Comparison of ENCODE assay signal across 20 mouse cellular contexts in genomic region chr5:118149711-118150110, GRCm38 (mm10). TPM values are rescaled to one million over a fixed set of nuclear protein-coding genes. Genes with fewer than 3 reads are reported as not detected.
DNase-seq lines count a peak whose midpoint lies in the region; ATAC-seq and TF ChIP-seq lines count a peak whose summit lies in the region.
"Had no signal": no experiment of that assay in that cellular context is flagged by ENCODE, and none has a peak within 500 bp of the region (broad histone marks: within the 10 kb centered on the region; RNA-seq: fewer than 3 reads in every experiment).

No protein-coding gene starts in this region.

- TF ChIP-seq CTCF in gastrocnemius, adult 2 months (IDR thresholded peaks at IDR 0.05): no peak

- H3K9ac ChIP-seq in limb, embryonic 13.5 days: no peak overlapping the region
- H3K9ac ChIP-seq in heart, embryonic 13.5 days: peak overlapping the region; percentile 15; the same call in 1 of the 2 replicates
- H3K9ac ChIP-seq: forebrain, embryonic 13.5 days; liver, embryonic 13.5 days; lung, embryonic 15.5 days had no signal

- H3K36me3 ChIP-seq in limb, embryonic 13.5 days: peaks cover 47% of the 10 kb centered on the region
- peaks cover 54% of the 10 kb centered on the region for H3K36me3 ChIP-seq in limb, embryonic 10.5 days
- H3K36me3 ChIP-seq in heart, embryonic 13.5 days: peaks cover 25% of the 10 kb centered on the region
- H3K36me3 ChIP-seq: lung, embryonic 15.5 days had no signal

- DNase-seq in limb, embryonic 10.5 days (ENCODE audit: low spot score): no peak
- DNase-seq in gastrocnemius, adult 2 months: peak; percentile 86
- peak; percentile 94 for DNase-seq in skeletal muscle tissue, adult 2 months (ENCODE audit: low read depth, low spot score)
- no peak for DNase-seq in ovary, postnatal 14 days (ENCODE audit: low spot score)
- no peak for DNase-seq in frontal cortex, postnatal 10 days (ENCODE audit: low spot score in 2 of 2)
- DNase-seq: cerebellum, adult 9-11 months; kidney, adult 18-20 months; kidney, postnatal 14 days; layer of hippocampus, adult 9-11 months; liver, embryonic 13.5 days; midbrain, embryonic 14.5 days; right cerebral cortex, adult 18-20 months; spleen, adult 18-20 months; thymus, adult 18-20 months had no signal

- ATAC-seq in limb, embryonic 13.5 days (ENCODE audit: low FRiP score, low read depth): peak; percentile 66; the same call in 1 of the 2 replicates
- no peak for ATAC-seq in heart, embryonic 13.5 days (ENCODE audit: extremely low read depth, insufficient number of reproducible peaks, low FRiP score, low TSS enrichment)
- ATAC-seq: forebrain, embryonic 13.5 days; hindbrain, postnatal 0 days had no signal

- H3K4me3 ChIP-seq in limb, embryonic 13.5 days: no peak overlapping the region
- no peak overlapping the region for H3K4me3 ChIP-seq in limb, embryonic 10.5 days
- no peak overlapping the region for H3K4me3 ChIP-seq in gastrocnemius, adult 2 months
- H3K4me3 ChIP-seq in heart, embryonic 13.5 days: no peak overlapping the region
- H3K4me3 ChIP-seq: forebrain, embryonic 13.5 days; liver, embryonic 13.5 days; lung, embryonic 15.5 days had no signal

- intact Hi-C loops in gastrocnemius, adult 2 months (cut with DNase I): no loop called here

- no peak overlapping the region for H3K27ac ChIP-seq in limb, embryonic 13.5 days
- no peak overlapping the region for H3K27ac ChIP-seq in limb, embryonic 10.5 days
- peak overlapping the region; percentile 68 for H3K27ac ChIP-seq in gastrocnemius, adult 2 months
- H3K27ac ChIP-seq in heart, embryonic 13.5 days (replicated peaks): peak overlapping the region; percentile 33
- H3K27ac ChIP-seq: forebrain, embryonic 13.5 days; hindbrain, postnatal 0 days; liver, embryonic 13.5 days; lung, embryonic 15.5 days had no signal

- H3K4me2 ChIP-seq in limb, embryonic 13.5 days (replicated peaks): no peak overlapping the region
- no peak overlapping the region for H3K4me2 ChIP-seq in heart, embryonic 13.5 days
- H3K4me2 ChIP-seq: forebrain, embryonic 13.5 days; liver, embryonic 13.5 days; lung, embryonic 15.5 days had no signal

- H3K27me3 ChIP-seq in limb, embryonic 13.5 days: no peaks in the 10 kb centered on the region
- H3K27me3 ChIP-seq in limb, embryonic 10.5 days (ENCODE audit: low read depth, poor library complexity, severe bottlenecking): no peaks in the 10 kb centered on the region
- no peaks in the 10 kb centered on the region for H3K27me3 ChIP-seq in heart, embryonic 13.5 days (replicated peaks)
- H3K27me3 ChIP-seq: forebrain, embryonic 13.5 days; liver, embryonic 13.5 days; lung, embryonic 15.5 days had no signal

- 76% methylated on average over 3 of the region's 3 CpGs for WGBS in limb, embryonic 13.5 days
- 80% methylated on average over 3 of the region's 3 CpGs for WGBS in limb, embryonic 10.5 days
- 40% methylated on average over 3 of the region's 3 CpGs for WGBS in heart, embryonic 13.5 days

- no peaks in the 10 kb centered on the region for H3K9me3 ChIP-seq in limb, embryonic 13.5 days
- H3K9me3 ChIP-seq in limb, embryonic 10.5 days (replicated peaks): no peaks in the 10 kb centered on the region
- no peaks in the 10 kb centered on the region for H3K9me3 ChIP-seq in heart, embryonic 13.5 days
- H3K9me3 ChIP-seq: forebrain, embryonic 13.5 days; liver, embryonic 13.5 days; lung, embryonic 15.5 days had no signal

- H3K4me1 ChIP-seq in limb, embryonic 13.5 days: peaks cover 39% of the 10 kb centered on the region
- H3K4me1 ChIP-seq in limb, embryonic 10.5 days: peaks cover 21% of the 10 kb centered on the region
- H3K4me1 ChIP-seq in heart, embryonic 13.5 days: peaks cover 77% of the 10 kb centered on the region

RNA-seq across cellular contexts. Expression of gene Fbxw8, which starts 5.6 kb away (rescaled TPM):
- 29.0 and 30.1 TPM in 2 replicates for polyA plus RNA-seq in limb, embryonic 13.5 days (2015; fragmentation: Nextera tagmentation; extraction: Ambion mirVana)
- polyA plus RNA-seq in limb, embryonic 10.5 days (2016; fragmentation: Nextera tagmentation; extraction: Ambion mirVana): 36.8 and 37.9 TPM in 2 replicates
- total RNA-seq in gastrocnemius, adult 2 months (2021): 10 to 100 TPM; 20.8 to 24.2 TPM
- 21.5 and 22.0 TPM in 2 replicates for polyA plus RNA-seq in heart, embryonic 13.5 days (2015; fragmentation: Nextera tagmentation; extraction: Ambion mirVana)

RNA-seq across cellular contexts. Expression of gene Hrk, which starts 14.7 kb away (rescaled TPM):
- polyA plus RNA-seq in limb, embryonic 13.5 days (2015; fragmentation: Nextera tagmentation; extraction: Ambion mirVana): 0.10 and 0.17 TPM in 2 replicates
- polyA plus RNA-seq in limb, embryonic 10.5 days (2016; fragmentation: Nextera tagmentation; extraction: Ambion mirVana): 0.03 TPM in 2 replicates
- total RNA-seq in gastrocnemius, adult 2 months (2021): under 1 TPM; 0.08 to 0.15 TPM
- polyA plus RNA-seq in heart, embryonic 13.5 days (2015; fragmentation: Nextera tagmentation; extraction: Ambion mirVana): not detected in 2 replicates
- total RNA-seq: megakaryocyte progenitor cell, adult 5-6 weeks had no signal

Comparison
In these comparisons a context has a peak if more than half of its experiments do, and no peak if none do; other contexts are left out.
1. H3K27ac ChIP-seq: peak in gastrocnemius, adult 2 months (single experiment) and heart, embryonic 13.5 days (single experiment); none in limb, embryonic 13.5 days (single experiment) and limb, embryonic 10.5 days (single experiment).
2. DNase-seq: peak in gastrocnemius, adult 2 months (single experiment) and skeletal muscle tissue, adult 2 months (single experiment); none in limb, embryonic 10.5 days (single experiment), ovary, postnatal 14 days (single experiment) and frontal cortex, postnatal 10 days (0 of 2).